Mouse (Mus musculus) C2C12 (cell line): ENCODE data around the gene B630019K06Rik. TPM values are rescaled to one million over a fixed set of nuclear protein-coding genes. Genes with fewer than 3 reads are reported as not detected.
"Not testable (repeated sequence)": the region's sequence is repeated elsewhere in the genome, so short reads cannot be mapped to it uniquely, and the experiment has no call there.

Experiments used
- H3K27me3 ChIP-seq: one replicate; pipeline ENCODE4 v1.6.1; 2011; ENCODE audit not compliant: control insufficient read depth, insufficient read depth, insufficient read length
- H3K36me3 ChIP-seq: one replicate; pipeline ENCODE4 v1.6.1; 2011; ENCODE audit not compliant: control insufficient read depth, insufficient read depth
- H3K4me3 ChIP-seq: one replicate; pipeline ENCODE4 v1.5.1; 2011; ENCODE audit warnings: mild to moderate bottlenecking, control low read depth; ENCODE audit not compliant: poor library complexity, insufficient read depth, severe bottlenecking
- H3K79me2 ChIP-seq: one replicate; pipeline ENCODE4 v1.6.1; 2011; ENCODE audit not compliant: control insufficient read depth, insufficient read depth
- H3K79me3 ChIP-seq: one replicate; pipeline ENCODE4 v1.6.1; 2011; ENCODE audit warnings: low read depth, control low read depth
- H3ac ChIP-seq: one replicate; pipeline ENCODE3; 2011; ENCODE audit warnings: low read depth; ENCODE audit not compliant: control insufficient read depth, insufficient read length
- CEBPB ChIP-seq: IDR thresholded peaks from one replicate; pipeline ENCODE4 v1.6.1; 2011; ENCODE audit warnings: low read depth, mild to moderate bottlenecking, control low read depth, moderate library complexity
- CTCF ChIP-seq: IDR thresholded peaks from one replicate; pipeline ENCODE4 v1.5.1; 2011; ENCODE audit not compliant: control insufficient read depth, insufficient read depth, insufficient read length
- FOSL1 ChIP-seq: IDR thresholded peaks from one replicate; pipeline ENCODE4 v1.8.0; 2011; ENCODE audit warnings: mild to moderate bottlenecking, low read length; ENCODE audit not compliant: poor library complexity, insufficient read depth, severe bottlenecking
- MAX ChIP-seq: IDR thresholded peaks from one replicate; pipeline ENCODE4 v1.6.1; 2011; ENCODE audit warnings: mild to moderate bottlenecking, control low read depth
- MYOD1 ChIP-seq: IDR thresholded peaks from one replicate; pipeline ENCODE4 v1.6.1; 2011; ENCODE audit warnings: low read depth; ENCODE audit not compliant: control insufficient read depth, insufficient read length
- MYOG ChIP-seq: IDR thresholded peaks from one replicate; pipeline ENCODE4 v1.6.1; 2011; ENCODE audit not compliant: control insufficient read depth, insufficient read length; ENCODE audit errors: extremely low read depth
- USF1 ChIP-seq: IDR thresholded peaks from one replicate; pipeline ENCODE4 v1.6.1; 2011; ENCODE audit warnings: low read depth, mild to moderate bottlenecking, control low read depth, moderate library complexity
- long read RNA-seq, 2 experiments: library from polyadenylated mRNA; unstranded; transcript quantifications; one replicate each; pipeline ENCODE4 v2.0.0; 2019 to 2020
- polyA plus RNA-seq: library from polyadenylated mRNA; unstranded; fragments of >200 nt; fragmentation: generic; extraction: Trizol; gene quantifications from one replicate; pipeline ENCODE4 v1.2.1, GENCODE M21; 2012; ENCODE audit warnings: missing spikeins

The B630019K06Rik gene
- polyA plus RNA-seq: 2.7 TPM
- long read RNA-seq, experiment 1: 0 reads
- long read RNA-seq, experiment 2, transcript B630019K06Rik-201 (1 exons, 2,583 nt): major isoform, 5 of 5 reads
- long read RNA-seq, experiment 2, partial matches to known transcripts: 0 of 5 reads
- long read RNA-seq, experiment 2, other reads (novel, unspliced or antisense): 0 of 5 reads

DNA sequence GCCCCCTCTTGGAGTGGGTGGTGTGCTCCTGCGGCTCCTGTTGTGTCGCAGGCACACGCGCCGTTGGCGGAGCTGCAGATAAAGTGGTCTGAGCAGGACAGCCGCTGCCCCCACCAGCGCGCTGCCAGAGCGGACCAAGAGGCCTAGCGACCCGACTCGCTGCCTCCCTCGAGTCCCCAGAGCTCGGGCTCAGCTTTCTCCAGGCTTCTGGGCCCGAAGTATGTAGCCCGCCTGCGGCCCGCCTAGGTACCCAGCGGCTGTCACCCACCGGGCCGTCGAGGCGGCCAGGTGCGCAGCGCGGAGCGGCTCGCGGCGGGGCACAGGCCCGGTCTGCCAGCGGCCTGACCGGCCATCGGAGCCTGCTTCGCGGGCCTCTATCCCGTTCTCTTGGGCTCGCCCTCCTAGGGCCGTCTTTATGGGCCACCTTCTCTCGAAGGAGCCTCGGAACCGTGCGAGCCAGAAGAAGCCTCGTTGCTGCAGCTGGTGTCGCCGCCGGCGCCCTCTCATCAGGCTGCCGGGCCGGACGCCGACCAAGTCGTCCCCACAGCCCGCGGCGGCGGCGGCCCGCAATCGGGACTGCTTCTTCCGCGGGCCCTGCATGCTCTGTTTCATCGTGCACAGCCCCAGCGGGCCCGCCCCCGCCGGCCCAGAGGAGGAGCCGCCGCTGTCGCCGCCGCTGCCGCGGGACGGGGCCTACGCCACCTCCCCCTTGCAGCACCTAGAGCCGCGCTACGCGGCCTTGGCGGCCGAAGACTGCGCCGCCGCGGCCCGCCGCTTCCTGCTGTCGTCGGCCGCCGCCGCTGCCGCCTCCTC lies at the start of gene B630019K06Rik:
Gene B630019K06Rik, plus strand, starts transcription at position 40 of the 813 bp plus-strand sequence.
- Histone ChIP-seq H3K79me2 (no peaks in the 10 kb centered on the region), H3K36me3 (no peaks in the 10 kb centered on the region), H3K27me3 (no peaks in the 10 kb centered on the region), H3K4me3 (peak within 1 kb of the TSS; percentile 31), H3K79me3 (no peaks in the 10 kb centered on the region), H3ac (peak within 1 kb of the TSS; percentile 71)
- TF ChIP-seq MYOG: no peak
- no peak for TF ChIP-seq MAX
- TF ChIP-seq USF1: no peak
- no peak for TF ChIP-seq MYOD1
- no peak for TF ChIP-seq CEBPB
- no peak for TF ChIP-seq CTCF
- TF ChIP-seq FOSL1: no peak

DNA sequence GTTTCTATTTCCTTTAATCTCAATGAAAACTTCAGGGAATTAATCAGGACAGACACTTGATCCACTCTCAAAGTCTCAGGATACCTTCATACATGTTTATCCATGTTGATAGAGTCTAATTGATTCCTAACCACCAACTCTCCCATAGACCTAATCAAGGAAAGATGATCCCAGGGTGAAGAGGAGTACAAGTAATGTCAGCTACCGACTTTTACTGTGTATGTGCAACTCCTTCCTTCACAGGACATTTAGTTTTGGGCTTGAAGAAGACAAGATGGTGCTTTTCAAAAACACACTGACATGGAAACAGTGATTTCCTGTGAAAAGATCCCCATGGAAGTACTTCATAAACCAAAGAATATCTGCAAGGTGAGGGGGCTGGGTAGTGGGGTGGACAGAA lies 48.5 kb upstream of the B630019K06Rik start, which contains the start of gene Gm6592:
Gene Gm6592, plus strand, starts transcription at position 301 of the 400 bp plus-strand sequence.
- Histone ChIP-seq H3K27me3 (no peaks in the 10 kb centered on the region), H3K79me3 (no peaks in the 10 kb centered on the region), H3K36me3 (no peaks in the 10 kb centered on the region), H3ac (no peak within 1 kb of the TSS), H3K79me2 (no peaks in the 10 kb centered on the region), H3K4me3 (no peak within 1 kb of the TSS)
- TF ChIP-seq CEBPB: no peak

DNA sequence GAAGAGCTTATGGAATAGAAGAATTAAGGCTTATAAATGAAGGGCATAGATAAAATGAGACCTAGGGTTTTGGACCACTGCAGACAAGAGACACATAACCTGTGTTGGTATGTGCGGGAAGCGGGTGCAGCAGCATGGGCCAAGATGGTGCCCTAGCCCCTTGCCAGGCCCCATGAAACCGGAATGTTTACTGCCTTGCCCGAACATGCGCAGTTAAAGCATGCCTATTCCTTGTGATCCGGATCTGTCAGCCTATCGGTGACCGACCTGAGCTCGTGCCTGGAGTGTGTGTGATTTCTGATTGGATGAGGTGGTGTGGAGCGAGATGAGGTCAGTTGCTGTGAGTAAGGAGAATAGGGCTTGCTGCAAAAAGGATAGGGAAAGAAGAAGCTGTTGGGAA lies 39.7 kb upstream of the B630019K06Rik start:
- Histone ChIP-seq H3K36me3 (no peaks in the 10 kb centered on the region), H3K79me2 (no peaks in the 10 kb centered on the region), H3K27me3 (no peaks in the 10 kb centered on the region), H3K4me3 (no peak overlapping the region), H3K79me3 (no peaks in the 10 kb centered on the region), H3ac (no peak overlapping the region)
- TF ChIP-seq CEBPB: no peak
- TF ChIP-seq FOSL1: no peak
- no peak for TF ChIP-seq MYOD1
- TF ChIP-seq MAX: no peak
- TF ChIP-seq USF1: no peak
- no peak for TF ChIP-seq CTCF
- no peak for TF ChIP-seq MYOG

DNA sequence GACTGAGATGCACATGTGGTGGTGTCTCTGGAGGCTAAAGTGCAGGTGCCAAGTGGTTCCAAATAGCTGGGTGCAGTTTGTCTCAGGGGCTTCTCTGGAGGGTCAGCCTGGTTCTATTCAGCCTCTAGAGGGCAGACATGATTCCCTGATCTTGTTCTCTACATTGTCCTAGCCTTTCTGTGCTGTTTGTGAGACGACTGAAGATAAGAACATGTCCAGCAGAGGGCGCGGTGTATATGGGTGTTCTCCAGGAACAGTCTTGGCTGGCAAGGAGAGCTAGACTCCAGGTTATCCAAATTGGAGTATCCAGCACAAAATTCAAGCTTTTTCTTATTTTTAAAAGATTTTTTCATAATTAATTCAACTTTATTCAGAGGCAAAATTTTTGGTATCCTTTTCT lies 27.9 kb upstream of the B630019K06Rik start:
- not testable (repeated sequence) for H3ac ChIP-seq, H3K4me3 ChIP-seq, H3K36me3 ChIP-seq, H3K79me2 ChIP-seq, H3K27me3 ChIP-seq, H3K79me3 ChIP-seq

DNA sequence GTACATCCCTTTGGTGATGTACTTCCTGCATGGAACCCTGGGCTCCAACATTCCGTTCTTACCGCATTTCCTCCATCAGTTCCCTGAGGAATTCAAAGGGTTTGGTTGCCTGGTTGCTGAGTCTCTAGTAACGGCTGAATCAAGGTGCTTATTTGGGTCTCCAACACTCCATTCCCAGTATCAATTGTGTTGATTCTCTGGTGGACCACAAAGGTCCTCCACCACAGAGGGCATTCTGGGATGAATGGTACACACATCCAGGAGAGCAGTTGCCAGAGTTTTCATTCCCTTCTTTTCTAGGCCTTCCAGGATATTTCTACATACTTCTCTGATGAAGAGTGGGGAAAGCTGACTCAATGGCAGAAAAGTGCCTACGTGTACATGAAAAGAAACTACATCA lies 18.2 kb upstream of the B630019K06Rik start, which contains the start of gene Gm5751:
Gene Gm5751, plus strand, starts transcription at position 301 of the 400 bp plus-strand sequence.
- not testable (repeated sequence) for H3ac ChIP-seq, H3K79me3 ChIP-seq, H3K36me3 ChIP-seq, H3K27me3 ChIP-seq, H3K4me3 ChIP-seq, H3K79me2 ChIP-seq

DNA sequence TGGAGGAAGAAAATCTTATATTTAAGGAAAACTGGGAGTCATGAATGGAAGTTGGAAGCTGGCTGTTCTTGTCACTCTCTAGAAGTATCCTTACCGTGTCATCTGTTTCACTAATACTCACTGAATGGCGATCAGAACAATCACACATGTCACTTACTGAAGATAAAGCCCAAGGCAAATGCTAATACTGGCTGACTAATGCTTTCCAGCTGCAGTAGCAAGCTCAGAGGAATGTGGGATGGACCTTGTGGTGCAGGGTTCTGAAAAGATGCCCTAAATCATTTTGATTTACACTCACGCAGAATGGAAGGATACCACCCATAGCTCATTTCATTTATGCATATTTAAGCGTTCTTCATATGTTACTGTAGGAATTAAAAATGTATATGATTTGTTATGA lies 7.8 kb upstream of the B630019K06Rik start:
- H3ac ChIP-seq: no peak overlapping the region
- H3K4me3 ChIP-seq: no peak overlapping the region
- H3K79me2 ChIP-seq: no peaks in the 10 kb centered on the region
- TF ChIP-seq CEBPB: no peak
- no peak for TF ChIP-seq MAX
- no peak for TF ChIP-seq FOSL1
- no peak for TF ChIP-seq USF1
- TF ChIP-seq MYOD1: no peak
- TF ChIP-seq CTCF: no peak
- TF ChIP-seq MYOG: no peak
- H3K36me3 ChIP-seq: no peaks in the 10 kb centered on the region
- H3K27me3 ChIP-seq: no peaks in the 10 kb centered on the region
- H3K79me3 ChIP-seq: no peaks in the 10 kb centered on the region
